Mouse (Mus musculus): Measurements from ENCODE around the gene Osbpl3. TPM values are rescaled to one million over a fixed set of nuclear protein-coding genes. Genes with fewer than 3 reads are reported as not detected.

The Osbpl3 gene
- polyA plus RNA-seq, 1 experiment: not detected

DNA sequence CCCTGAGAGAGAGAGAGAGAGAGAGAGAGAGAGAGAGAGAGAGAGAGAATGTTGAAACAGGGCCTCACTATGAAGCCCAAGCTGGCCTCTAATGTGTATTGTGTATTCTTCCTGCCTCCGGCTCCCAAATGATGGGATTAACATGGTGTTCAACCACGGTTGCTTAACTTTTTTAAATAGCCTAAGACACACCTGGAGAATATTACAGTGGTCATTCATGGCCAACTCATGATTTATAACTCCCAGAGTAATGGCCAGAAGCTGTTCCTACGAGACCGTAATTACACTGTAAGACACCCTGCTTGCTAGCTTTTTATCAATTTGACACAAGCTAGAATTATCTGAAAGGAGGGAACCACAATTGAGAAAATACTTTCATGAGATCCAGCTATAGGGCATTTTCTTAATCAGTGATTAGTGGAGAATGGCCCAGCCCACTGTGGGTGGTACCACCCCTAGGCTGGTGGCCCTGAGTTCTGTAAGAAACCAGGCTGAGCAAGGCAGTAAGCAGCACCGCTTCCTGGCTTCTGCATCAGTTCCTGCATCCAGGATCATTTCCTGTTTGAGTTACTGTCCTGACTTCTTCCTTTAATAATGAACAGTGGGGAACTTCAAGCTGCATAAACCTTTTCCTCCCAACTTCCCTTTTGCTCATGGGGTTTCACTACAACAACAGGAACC, 115.6 kb downstream of the Osbpl3 start:
- H3K27ac ChIP-seq (ENCODE audit: insufficient read depth, low read depth, low read length): no peak overlapping the region
- no peak for TF ChIP-seq CTCF (IDR thresholded peaks at IDR 0.05; ENCODE audit: insufficient read depth, low read depth, low read length)
- no peak for TF ChIP-seq POLR2A (IDR thresholded peaks at IDR 0.05; ENCODE audit: insufficient read depth, low read depth, low read length)
- H3K4me3 ChIP-seq (ENCODE audit: insufficient read depth, low read depth, low read length): no peak overlapping the region
- peaks cover 5% of the 10 kb centered on the region; the same call in 1 of the 2 replicates for H3K4me1 ChIP-seq (ENCODE audit: control insufficient read depth, insufficient read depth, low read length)
- WGBS: 66% methylated on average over 5 of the region's 5 CpGs

DNA sequence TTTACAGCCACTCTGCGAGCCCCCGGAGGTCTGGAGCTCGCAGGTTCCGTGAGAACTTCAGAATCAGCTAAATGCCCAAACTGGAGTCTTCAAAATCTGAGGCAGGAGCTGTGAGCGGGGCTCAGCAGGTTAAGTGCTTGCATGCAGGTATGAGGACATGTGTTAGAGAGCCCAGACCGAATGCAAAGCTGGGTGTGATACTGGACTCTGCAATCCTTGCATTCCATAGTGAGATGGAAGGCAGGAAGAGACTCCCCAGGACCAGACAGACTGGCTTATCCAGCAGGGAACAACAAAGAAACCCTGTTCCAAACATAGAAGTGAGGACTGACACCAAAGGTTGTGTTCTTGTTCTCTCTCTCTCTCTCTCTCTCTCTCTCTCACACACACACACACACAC, 118.6 kb downstream of the Osbpl3 start:
- Histone ChIP-seq H3K4me3 (ENCODE audit: insufficient read depth, low read depth, low read length) (no peak overlapping the region), H3K4me1 (ENCODE audit: control insufficient read depth, insufficient read depth, low read length) (peaks cover 5% of the 10 kb centered on the region; the same call in 1 of the 2 replicates), H3K27ac (ENCODE audit: insufficient read depth, low read depth, low read length) (no peak overlapping the region)
- WGBS: 91% methylated on average over 6 of the region's 6 CpGs
- TF ChIP-seq CTCF (IDR thresholded peaks at IDR 0.05; ENCODE audit: insufficient read depth, low read depth, low read length) (no peak), POLR2A (IDR thresholded peaks at IDR 0.05; ENCODE audit: insufficient read depth, low read depth, low read length) (no peak)

DNA sequence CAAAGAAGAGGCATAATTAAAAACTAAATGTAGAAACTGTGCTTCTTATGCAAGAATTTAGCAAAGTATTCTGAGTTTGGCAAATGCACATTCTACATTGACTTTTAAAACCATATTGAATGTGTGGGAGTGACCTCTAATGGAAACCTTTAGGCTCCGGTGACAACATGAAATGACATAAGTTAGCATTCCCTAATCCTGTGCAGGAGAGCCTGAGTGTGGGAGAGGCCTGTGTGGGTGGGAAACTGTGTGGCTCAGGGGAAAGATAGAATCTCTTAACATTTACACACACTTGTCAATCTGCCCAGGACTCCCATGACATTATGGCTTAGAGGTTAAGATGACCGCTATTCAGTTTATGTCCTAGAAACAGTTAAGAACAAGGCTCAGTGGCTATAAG, 119.6 kb downstream of the Osbpl3 start:
- TF ChIP-seq POLR2A (IDR thresholded peaks at IDR 0.05; ENCODE audit: insufficient read depth, low read depth, low read length) (no peak), CTCF (IDR thresholded peaks at IDR 0.05; ENCODE audit: insufficient read depth, low read depth, low read length) (no peak)

DNA sequence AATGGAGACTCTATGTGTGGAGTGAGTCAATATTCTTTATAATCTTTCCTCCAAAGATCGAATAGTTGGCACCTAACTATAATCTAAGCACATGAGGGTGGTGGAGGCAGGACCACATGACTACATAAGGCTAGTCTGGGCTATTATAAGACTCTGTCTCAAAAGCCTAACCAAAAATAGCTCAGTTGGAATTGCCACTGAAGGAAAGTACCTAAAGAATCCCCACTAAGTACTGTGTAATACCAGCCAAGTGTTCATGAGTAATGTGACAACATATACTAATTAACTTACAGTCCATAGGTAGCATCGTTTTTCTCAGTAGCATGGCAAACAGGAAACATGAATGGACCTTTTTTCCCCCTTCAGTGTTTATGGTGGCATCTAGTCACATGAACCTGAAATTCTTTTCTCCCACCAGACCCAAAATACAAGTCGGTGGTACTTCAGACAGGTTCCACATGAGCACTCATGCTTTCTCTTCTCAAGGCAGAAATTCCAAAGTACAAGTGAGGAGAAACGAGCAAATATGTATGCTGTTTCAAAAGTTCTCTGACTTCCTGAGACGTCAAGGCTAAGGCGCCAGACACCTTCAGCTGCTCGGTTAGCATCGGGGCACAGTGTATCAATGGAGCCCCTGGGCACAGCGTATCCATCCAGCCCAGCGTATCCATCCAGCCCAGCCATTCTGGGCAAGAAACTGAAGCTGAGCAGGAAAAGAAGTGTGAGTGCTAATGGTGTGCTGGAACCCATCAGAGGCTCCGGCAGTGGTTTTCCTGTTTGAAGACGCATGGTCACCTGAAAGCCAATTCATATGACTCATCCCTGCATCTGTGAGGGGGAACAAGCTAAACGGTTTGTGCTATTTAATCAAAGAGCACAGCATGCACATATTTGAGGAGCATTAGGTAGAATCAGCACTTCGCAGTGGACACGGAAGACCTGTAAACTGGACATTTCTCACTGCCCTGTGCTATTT, 120.9 kb downstream of the Osbpl3 start:
- no peak overlapping the region for H3K27ac ChIP-seq (ENCODE audit: insufficient read depth, low read depth, low read length)
- no peak overlapping the region for H3K4me3 ChIP-seq (ENCODE audit: insufficient read depth, low read depth, low read length)
- TF ChIP-seq CTCF (IDR thresholded peaks at IDR 0.05; ENCODE audit: insufficient read depth, low read depth, low read length) (no peak), POLR2A (IDR thresholded peaks at IDR 0.05; ENCODE audit: insufficient read depth, low read depth, low read length) (no peak)
- peaks cover 5% of the 10 kb centered on the region; the same call in 1 of the 2 replicates for H3K4me1 ChIP-seq (ENCODE audit: control insufficient read depth, insufficient read depth, low read length)
- 79% methylated on average over 15 of the region's 15 CpGs for WGBS

More for the DNA sequence above, 119.6 kb downstream of the Osbpl3 start:
- 81% methylated on average over 2 of the region's 2 CpGs for WGBS
- H3K4me3 ChIP-seq (ENCODE audit: insufficient read depth, low read depth, low read length): no peak overlapping the region
- no peak overlapping the region for H3K27ac ChIP-seq (ENCODE audit: insufficient read depth, low read depth, low read length)
- peaks cover 5% of the 10 kb centered on the region; the same call in 1 of the 2 replicates for H3K4me1 ChIP-seq (ENCODE audit: control insufficient read depth, insufficient read depth, low read length)

DNA sequence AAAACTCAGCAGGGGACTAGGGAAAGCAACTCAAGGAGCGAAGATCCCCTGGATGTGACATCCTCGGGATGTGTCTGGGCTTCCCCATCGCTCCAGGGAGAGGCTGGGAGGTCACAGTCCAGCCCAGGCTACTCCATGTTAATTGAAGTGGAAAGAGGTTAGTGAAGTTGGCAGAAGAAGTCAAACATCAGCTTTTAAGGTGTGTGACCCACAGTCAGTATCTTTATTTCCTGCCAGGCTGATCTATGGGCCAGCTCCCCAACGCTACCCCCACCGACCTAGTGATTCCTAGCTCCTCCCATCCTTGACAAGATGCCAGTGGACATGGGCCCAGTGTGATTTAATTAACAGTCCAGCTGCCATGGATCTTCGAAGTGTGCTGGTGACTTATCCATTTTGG, 122.7 kb downstream of the Osbpl3 start:
- 76% methylated on average over 6 of the region's 6 CpGs for WGBS
- Histone ChIP-seq H3K27ac (ENCODE audit: insufficient read depth, low read depth, low read length) (no peak overlapping the region), H3K4me1 (ENCODE audit: control insufficient read depth, insufficient read depth, low read length) (peaks cover 10% of the 10 kb centered on the region; the same call in 1 of the 2 replicates), H3K4me3 (ENCODE audit: insufficient read depth, low read depth, low read length) (no peak overlapping the region)
- TF ChIP-seq POLR2A (IDR thresholded peaks at IDR 0.05; ENCODE audit: insufficient read depth, low read depth, low read length) (no peak), CTCF (IDR thresholded peaks at IDR 0.05; ENCODE audit: insufficient read depth, low read depth, low read length) (no peak)

DNA sequence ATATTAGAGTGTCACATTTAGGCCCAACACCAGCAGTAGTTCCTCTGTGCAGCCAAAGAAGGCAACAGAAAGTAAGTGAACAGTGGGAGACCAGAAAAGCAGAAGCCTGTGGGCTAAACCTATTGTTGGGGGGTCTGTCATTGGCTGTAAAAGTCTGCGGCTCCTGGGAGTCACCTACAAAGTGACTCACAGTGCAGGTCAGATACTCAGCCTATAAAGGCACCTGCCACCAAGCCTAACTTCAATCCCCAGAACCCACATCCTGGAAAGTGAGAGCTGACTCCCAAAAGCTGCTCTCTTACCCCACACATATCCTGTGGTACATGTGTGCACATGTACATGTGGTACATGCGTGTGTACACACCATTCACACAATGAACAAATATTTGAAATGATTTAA, 124.5 kb downstream of the Osbpl3 start:
- WGBS: 96% methylated on average over 2 of the region's 2 CpGs

DNA sequence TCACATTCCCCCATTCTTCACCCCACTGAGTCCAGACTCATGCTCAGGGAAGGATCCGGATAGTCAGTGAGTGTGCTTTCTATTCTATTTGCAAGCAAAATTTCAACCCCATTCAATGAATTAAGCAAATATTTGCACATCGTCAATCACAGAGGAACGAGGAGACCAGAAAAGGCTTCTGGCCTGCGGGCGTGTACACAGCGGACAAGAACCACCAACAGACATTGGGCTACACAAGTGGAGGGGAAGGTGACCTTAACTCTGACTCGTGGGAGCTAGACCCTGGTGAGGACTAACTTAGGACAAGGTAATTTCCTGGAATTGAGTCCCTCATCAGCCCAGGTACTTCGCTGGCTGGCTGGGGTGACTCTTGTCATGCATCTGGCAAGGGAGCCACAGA, 126.6 kb downstream of the Osbpl3 start:
- WGBS: 87% methylated on average over 8 of the region's 8 CpGs
- Histone ChIP-seq H3K4me1 (ENCODE audit: control insufficient read depth, insufficient read depth, low read length) (peaks cover 10% of the 10 kb centered on the region; the same call in 1 of the 2 replicates), H3K27ac (ENCODE audit: insufficient read depth, low read depth, low read length) (no peak overlapping the region), H3K4me3 (ENCODE audit: insufficient read depth, low read depth, low read length) (no peak overlapping the region)
- TF ChIP-seq POLR2A (IDR thresholded peaks at IDR 0.05; ENCODE audit: insufficient read depth, low read depth, low read length) (no peak), CTCF (IDR thresholded peaks at IDR 0.05; ENCODE audit: insufficient read depth, low read depth, low read length) (no peak)

More for the DNA sequence above, 124.5 kb downstream of the Osbpl3 start:
- H3K27ac ChIP-seq (ENCODE audit: insufficient read depth, low read depth, low read length): no peak overlapping the region
- H3K4me3 ChIP-seq (ENCODE audit: insufficient read depth, low read depth, low read length): no peak overlapping the region
- H3K4me1 ChIP-seq (ENCODE audit: control insufficient read depth, insufficient read depth, low read length): peaks cover 10% of the 10 kb centered on the region; the same call in 1 of the 2 replicates
- TF ChIP-seq POLR2A (IDR thresholded peaks at IDR 0.05; ENCODE audit: insufficient read depth, low read depth, low read length) (no peak), CTCF (IDR thresholded peaks at IDR 0.05; ENCODE audit: insufficient read depth, low read depth, low read length) (no peak)

DNA sequence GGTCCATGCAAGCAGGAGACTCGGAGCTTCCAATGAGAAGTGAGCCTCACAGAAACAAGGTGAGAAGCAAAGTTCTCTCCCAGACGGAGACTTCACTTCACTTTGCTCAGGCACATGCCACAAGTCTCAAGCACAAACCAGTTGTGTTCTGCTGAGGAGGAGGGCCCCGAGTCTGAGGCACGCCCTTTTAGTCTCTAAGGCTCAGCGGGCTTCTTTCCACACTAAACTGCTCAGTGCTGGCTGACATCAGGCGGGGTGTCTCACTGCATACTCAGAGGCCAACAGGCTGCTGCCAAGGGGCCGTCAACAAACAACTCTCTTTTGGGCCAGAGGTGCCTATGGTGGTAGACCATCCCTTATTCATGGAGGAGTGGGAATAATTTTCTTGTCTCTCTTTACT, 127.1 kb downstream of the Osbpl3 start:
- H3K27ac ChIP-seq (ENCODE audit: insufficient read depth, low read depth, low read length): no peak overlapping the region
- WGBS: 39% methylated on average over 7 of the region's 7 CpGs
- H3K4me3 ChIP-seq (ENCODE audit: insufficient read depth, low read depth, low read length): no peak overlapping the region
- peaks cover 10% of the 10 kb centered on the region; the same call in 1 of the 2 replicates for H3K4me1 ChIP-seq (ENCODE audit: control insufficient read depth, insufficient read depth, low read length)
- no peak for TF ChIP-seq CTCF (IDR thresholded peaks at IDR 0.05; ENCODE audit: insufficient read depth, low read depth, low read length)
- no peak for TF ChIP-seq POLR2A (IDR thresholded peaks at IDR 0.05; ENCODE audit: insufficient read depth, low read depth, low read length)

DNA sequence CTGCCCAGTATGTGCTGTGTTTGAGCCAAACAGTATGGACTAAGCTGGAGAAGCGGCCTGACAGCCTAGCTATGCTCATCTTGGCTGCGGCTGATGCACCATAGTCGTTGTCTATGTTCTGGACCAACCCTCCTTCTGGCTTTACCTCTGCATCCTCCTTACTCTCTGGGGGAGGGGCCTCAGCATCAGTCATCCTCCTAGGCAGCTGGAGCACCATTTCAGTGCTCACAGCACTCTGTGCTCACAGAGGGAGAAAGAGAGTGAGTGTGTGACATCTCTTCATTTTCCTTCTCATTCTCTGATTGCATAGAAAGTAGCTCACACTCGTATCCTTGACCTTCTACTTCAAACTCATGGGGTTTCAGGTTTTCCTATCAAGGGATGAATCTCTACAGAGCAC, 129.8 kb downstream of the Osbpl3 start:
- TF ChIP-seq POLR2A (IDR thresholded peaks at IDR 0.05; ENCODE audit: insufficient read depth, low read depth, low read length) (no peak), CTCF (IDR thresholded peaks at IDR 0.05; ENCODE audit: insufficient read depth, low read depth, low read length) (no peak)
- WGBS: 86% methylated on average over 4 of the region's 4 CpGs
- H3K4me3 ChIP-seq (ENCODE audit: insufficient read depth, low read depth, low read length): no peak overlapping the region
- peaks cover 20% of the 10 kb centered on the region for H3K4me1 ChIP-seq (ENCODE audit: control insufficient read depth, insufficient read depth, low read length)
- no peak overlapping the region for H3K27ac ChIP-seq (ENCODE audit: insufficient read depth, low read depth, low read length)

Measured in olfactory bulb, adult 2 months (tissue).